Mouse (Mus musculus) activated CD4-positive, CD25-positive, alpha-beta regulatory T cell, adult 4 months (primary cell): ENCODE measurements around the gene Dcn. TPM values are rescaled to one million over a fixed set of nuclear protein-coding genes. Genes with fewer than 3 reads are reported as not detected.

Experiments
- ATAC-seq: one replicate; pipeline ENCODE4 v1.8.0; 2017
- polyA plus RNA-seq, 2 experiments: library from polyadenylated mRNA; unstranded; fragments of 100-300 nt; shearing (Covaris generic); gene quantifications; one replicate each; pipeline ENCODE4 v1.2.1; 2017

Dcn gene
- polyA plus RNA-seq, 2 experiments from 2014 or later = not detected

GRCm38 (mm10) chr10:97564957-97565856 is 85.8 kb downstream of the Dcn start, which contains the start of gene Lum:
Gene Lum, plus strand, starts transcription at chr10:97565128.
- ATAC-seq = no peak

- no peak for ATAC-seq
Measured at GRCm38 (mm10) chr10:97567489-97568135, 88.2 kb downstream of the Dcn start.

Other genes with a start within 250 kb of the Dcn start
- not detected for gene Lum, start 85.5 kb downstream of the Dcn start, polyA plus RNA-seq
- gene Kera, start 127.3 kb downstream of the Dcn start, polyA plus RNA-seq = not detected
- gene Epyc, start 164.5 kb downstream of the Dcn start, polyA plus RNA-seq = not detected
- under 1 TPM in 1 of 2 experiments, not detected in 1; 0.29 TPM for gene Ccer1, start 213.4 kb downstream of the Dcn start, polyA plus RNA-seq
- gene C030005K15Rik, start 247.1 kb downstream of the Dcn start, polyA plus RNA-seq = not detected